Mouse (Mus musculus) common myeloid progenitor, adult 5-6 weeks (primary cell): ENCODE data around the gene Sppl2b. TPM values are rescaled to one million over a fixed set of nuclear protein-coding genes. Genes with fewer than 3 reads are reported as not detected.

Experiments used
- ATAC-seq: replicated peaks from 2 replicates; pipeline ENCODE4 v1.8.0; 2016; ENCODE audit warnings: low read depth, mild to moderate bottlenecking, moderate TSS enrichment, inconsistent platforms; ENCODE audit not compliant: poor library complexity, severe bottlenecking
- total RNA-seq: library from RNA; stranded (forward); fragments of 200-1000, 187-1606 nt; gene quantifications from 2 replicates; pipeline ENCODE4 v1.2.3, GENCODE M21; 2017

Gene Sppl2b
- total RNA-seq, 1 experiment from 2014 or later: 29.8 TPM

DNA sequence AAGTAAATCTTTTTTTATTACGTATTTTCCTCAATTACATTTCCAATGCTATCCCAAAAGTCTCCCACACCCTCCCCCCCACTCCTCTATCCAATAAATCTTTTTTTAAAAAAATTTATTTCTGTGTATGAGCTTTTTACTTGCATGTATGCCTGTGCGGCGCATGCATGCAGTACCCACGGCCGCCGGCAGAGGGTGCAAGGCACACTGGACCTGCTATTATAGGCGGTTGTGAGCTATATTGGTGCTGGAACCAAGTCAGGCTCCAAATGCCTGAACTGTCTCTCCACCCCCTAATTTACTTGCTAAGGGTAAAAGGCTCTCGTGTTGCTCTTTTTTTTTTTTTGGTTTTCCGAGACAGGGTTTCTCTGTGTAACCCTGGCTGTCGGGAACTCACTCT, 26.2 kb downstream of the Sppl2b start:
- peak; percentile 58 for ATAC-seq

DNA sequence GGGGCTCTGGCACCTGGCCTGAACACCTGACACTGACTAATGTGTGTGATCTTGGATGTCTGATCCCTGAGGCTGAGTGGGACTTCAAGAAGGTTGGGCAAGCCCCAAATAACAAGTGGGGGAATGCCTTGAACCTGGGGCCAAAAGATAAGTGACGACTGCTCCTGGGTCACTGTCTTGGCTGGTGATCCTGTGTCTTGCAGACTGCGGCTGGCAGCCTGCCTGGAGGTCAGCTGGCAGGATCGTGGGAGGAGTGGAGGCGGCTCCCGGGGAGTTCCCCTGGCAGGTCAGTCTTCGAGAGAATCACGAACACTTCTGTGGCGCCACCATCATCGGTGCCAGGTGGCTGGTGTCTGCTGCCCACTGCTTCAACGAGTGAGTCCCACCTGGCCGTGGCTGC, 32.1 kb downstream of the Sppl2b start:
- no peak; the same call in 1 of the 2 replicates for ATAC-seq

DNA sequence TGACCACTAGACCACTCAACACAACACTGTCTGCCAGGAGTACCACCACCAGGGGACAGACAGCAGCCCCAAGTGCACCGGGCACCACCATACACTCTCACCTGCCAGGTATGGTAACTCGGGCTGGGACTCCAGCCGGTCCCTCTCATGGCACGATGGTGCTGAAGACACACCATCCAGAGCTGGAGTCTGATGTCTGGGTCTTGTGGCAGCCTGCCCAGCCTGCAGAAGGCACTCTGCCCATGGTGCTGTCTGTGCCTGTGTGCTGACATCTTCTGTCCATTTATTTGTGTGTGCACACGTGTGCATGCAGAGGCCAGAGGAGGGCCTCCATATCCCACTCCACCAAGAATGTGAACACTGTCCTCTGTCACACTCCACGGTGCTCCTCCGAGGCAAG, 40.0 kb downstream of the Sppl2b start:
- ATAC-seq: 0 out of 2 replicates have a peak, but pooled peaks have one; percentile 9

DNA sequence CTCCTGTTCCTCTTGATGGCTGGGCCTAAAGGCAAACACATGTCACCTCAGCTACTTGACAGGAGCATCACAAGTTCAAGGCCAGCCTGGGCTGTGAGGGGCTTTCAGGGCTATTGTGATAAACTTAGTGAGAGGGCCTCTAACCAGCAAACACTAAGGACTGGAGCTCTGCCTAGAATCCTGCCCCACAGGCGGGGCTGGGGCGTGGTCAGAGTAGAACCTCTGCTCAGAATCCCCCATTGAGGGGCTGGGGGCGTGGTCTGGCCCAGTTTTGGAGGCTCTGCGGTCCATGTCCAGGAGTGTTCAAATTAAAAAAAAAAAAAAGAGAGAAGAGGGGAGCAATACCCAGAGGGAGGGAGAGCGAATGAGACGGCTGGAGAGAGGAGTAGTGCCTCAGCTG, 40.6 kb downstream of the Sppl2b start:
- ATAC-seq: no peak

DNA sequence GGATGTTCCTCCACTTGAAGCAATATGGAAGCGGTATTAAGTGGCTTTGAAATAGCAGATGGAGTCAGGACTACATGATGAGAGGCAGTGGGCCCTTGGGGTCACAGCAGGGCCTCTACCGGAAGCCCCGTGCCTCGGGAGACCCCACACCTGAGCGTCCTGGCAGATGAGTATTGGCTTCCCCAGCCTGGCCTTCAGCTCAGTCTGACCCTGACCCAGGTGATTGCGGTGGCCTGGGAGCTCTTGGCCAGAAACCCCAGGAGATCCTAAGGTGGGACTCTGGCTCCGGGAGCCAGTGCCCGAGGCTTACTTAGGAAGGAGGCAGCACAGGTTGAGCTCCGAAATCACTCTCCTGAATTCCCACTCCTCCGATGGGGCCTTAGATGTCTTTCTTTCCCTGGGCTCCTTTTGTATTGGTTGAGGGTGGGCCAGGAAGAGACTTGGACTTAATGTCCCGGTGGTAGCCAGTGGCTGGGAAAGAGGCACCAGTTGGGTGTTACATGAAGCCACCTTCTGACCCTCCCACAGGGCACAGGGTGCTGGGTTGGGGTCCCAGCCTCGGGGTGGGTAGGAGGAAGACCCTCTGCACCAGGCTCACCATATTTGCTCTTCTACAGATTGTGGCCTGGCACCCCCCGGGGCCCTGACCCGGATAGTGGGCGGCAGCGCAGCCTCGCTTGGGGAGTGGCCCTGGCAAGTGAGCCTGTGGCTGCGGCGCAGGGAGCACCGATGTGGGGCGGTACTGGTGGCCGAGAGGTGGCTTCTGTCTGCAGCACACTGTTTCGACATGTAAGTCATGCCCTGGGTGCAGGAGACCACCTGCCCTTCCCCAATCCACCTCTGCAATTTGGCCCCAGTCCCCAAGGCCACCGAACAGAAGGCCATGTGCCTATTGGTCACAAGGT, 41.8 kb downstream of the Sppl2b start:
- no peak for ATAC-seq

- ATAC-seq: no peak
Measured at GRCm38 (mm10) chr10:80897861-80898510, 42.9 kb downstream of the Sppl2b start.

DNA sequence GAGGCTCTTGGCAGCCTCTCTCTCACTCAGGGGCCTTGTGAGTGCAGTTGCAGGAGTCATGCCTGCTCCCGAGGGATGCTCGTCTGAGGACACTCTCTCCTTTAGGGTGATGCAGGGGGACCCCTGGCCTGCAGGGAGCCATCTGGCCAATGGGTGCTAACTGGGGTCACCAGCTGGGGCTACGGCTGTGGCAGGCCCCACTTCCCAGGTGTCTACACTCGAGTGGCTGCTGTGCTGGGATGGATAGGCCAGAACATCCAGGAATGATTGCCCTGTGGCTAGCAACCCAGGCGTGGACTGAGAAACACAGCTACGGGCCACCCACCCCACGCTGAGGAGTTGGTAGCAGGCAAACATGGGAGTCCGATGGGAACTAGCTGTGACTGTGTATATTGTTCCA, 44.0 kb downstream of the Sppl2b start:
- ATAC-seq: no peak

DNA sequence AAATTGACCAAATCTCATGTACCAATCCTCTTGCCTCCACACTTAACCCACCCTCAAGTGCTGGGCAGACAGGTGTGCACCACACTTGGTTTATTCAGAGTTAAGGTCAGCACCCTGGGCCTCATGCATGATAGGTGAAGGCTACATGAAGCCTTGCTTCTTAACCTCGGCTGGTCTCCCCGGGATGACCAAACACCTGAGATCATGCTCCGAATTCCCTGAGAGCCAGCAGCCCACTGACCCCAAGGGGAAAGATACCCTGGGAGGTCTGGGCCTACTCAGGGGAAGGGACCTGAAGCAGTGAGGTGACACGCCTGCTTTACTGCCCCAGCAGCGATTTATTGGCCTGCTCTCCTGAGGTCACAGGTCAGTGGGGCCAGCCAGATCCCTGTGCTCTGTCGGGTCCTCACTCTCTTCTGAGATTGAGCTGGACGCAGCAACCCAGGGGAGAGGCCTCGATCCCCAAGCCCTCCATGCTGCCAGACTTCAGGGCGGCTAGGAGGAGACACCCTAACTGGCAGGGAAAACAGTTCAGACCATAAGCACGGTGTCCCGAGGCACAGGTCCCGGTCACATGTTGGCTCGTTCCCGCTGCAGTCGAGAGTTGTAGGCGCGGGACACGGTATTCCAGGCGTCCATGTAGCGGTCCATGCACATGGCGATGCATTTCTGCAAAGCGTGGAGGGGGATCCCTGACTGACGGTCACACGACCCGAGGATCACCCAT, 44.7 kb downstream of the Sppl2b start:
- ATAC-seq: no peak

GRCm38 (mm10) chr10:80900318-80901247, 45.5 kb downstream of the Sppl2b start, which contains the start of gene Timm13:
TSS of gene Timm13 (minus strand) at chr10:80900969.
- ATAC-seq: peak; percentile 96

DNA sequence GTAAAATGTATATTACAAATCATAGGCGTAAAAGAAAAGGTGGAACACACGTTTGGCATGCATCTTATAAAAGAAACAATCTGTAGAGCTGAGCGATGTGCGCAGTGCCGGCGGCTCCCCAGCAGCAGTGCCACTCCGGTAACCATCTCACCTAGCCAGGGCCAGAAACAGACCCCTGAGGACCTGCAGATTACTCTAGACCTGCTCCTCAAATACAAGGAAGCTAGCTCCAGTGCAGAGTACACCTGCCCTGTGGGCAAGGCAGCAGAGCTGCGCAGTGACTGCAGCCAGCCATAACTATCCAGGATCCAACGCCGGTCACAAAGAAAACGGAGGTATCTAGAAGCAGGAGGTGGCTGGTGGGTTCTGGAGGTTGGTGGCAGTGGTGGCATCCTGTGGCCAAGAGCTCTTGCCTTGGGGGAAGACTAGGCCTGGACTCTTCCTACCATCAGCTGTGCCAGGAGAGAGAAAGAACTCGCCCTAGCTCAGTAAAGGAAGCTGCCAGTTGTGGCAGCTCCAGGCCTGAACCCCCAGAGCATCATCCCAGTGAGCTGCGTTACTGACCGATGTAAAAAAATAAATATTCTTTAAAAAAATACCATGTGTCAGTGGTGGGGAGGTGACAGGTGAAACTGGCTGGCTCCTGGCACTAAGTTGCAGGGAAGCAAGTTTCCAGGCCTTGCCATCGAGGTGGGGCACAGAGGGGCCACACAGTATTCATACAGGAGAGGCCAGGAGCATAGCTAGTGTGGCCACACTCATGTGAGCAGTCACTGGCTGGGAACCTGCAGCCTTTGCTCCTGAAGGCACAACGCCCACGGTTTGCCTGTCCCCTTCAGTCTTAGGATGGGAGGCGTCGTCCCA, 46.6 kb downstream of the Sppl2b start:
- ATAC-seq: no peak

DNA sequence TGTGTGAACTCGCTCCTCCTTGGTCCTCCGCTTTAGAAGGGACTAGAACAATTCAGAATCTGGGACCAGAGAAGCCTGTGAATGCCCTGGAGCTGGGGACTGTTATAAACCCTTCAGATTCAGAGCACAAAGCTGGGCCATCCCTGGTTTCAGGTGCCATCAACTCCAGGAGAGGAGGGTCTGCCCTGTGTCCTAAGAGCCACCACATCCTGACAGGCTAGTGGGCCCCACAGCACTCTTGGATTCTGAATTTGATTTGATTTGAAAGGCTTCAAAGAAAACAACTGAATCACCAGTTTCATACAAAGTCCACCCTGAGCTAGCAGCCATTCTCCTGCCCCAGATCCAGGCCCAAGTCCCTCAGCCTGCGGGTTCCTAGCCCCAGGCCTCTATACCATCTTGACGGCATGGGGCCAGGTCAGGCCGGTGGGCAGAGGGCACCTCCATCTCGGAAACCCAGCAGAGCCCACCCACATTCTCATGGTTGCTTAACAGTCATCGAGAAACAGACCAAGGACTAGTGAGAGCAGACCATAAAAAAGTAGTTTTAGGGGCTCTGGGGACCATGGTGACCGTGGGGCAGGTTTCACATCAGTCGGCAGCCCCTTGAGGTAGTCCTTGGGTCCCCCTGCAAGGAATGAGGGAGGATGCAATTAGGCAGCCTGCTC, 47.3 kb downstream of the Sppl2b start:
- no peak for ATAC-seq

GRCm38 (mm10) chr10:80903282-80903681, 48.2 kb downstream of the Sppl2b start:
- no peak for ATAC-seq

- no peak for ATAC-seq
Measured at GRCm38 (mm10) chr10:80904004-80904693, 49.1 kb downstream of the Sppl2b start.

DNA sequence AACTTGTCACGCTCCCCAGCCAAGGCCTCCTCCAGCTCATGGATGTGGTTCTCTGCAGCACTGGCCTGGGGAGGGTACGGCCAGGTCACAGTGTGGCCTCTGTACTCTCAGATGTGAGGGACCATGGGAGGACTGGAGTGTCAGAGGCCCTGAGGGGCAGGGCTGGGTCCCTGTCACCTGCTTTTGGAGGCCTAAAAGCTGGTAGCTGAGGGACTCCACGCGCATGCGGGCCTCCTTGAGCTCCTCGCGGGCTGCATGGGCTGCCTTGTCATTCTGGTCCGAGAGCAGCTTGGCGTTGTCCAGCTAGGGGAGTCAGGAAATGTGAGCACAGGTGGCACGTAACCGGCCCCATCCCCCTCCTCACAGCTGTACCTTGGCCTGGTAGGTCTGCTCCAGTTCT, 49.6 kb downstream of the Sppl2b start:
- no peak for ATAC-seq

- ATAC-seq: no peak
Measured at GRCm38 (mm10) chr10:80909375-80910162, 54.5 kb downstream of the Sppl2b start.

DNA sequence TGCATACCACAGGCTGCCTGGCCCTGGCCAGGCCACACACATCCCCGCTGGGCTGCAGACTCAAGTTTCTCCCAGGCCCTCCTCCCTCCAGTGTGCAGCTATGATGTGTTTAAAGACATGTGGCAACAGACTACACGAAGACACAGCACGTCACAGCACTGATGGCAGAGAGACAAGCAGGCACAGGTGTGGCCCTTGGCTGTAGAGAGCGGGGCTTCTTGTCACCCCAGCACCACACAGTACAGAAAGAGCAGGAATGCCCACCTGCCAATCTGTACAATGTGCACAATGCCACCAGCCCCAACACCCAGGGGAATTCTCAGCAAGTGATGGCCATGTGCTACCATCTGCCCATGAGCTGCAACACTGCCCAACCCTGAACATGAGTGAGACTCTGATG, 56.3 kb downstream of the Sppl2b start:
- no peak for ATAC-seq

- no peak for ATAC-seq
Measured at GRCm38 (mm10) chr10:80911891-80912290, 56.8 kb downstream of the Sppl2b start.
